Mouse (Mus musculus) layer of hippocampus, adult 9-11 months (tissue): Measurements from ENCODE around the gene AF067061.
"Not testable (repeated sequence)": the region's sequence is repeated elsewhere in the genome, so short reads cannot be mapped to it uniquely, and the experiment has no call there.

Experiments
- DNase-seq: peaks from one replicate; pipeline ENCODE4 v3.0.0; 2022

The AF067061 gene

GRCm38 (mm10) chr13:120262870-120263269, at the start of gene AF067061:
AF067061 (plus strand) TSS chr13:120263114.
- not testable (repeated sequence) for DNase-seq

GRCm38 (mm10) chr13:120215847-120216246, 47.1 kb upstream of the AF067061 start, which contains the start of gene Gm21762:
Gm21762 (minus strand) TSS chr13:120215947.
- not testable (repeated sequence) for DNase-seq

- DNase-seq, result not testable (repeated sequence)
Observed at GRCm38 (mm10) chr13:120220922-120221321, 42.0 kb upstream of the AF067061 start.

- not testable (repeated sequence) for DNase-seq
Observed at GRCm38 (mm10) chr13:120223012-120223659, 39.8 kb upstream of the AF067061 start.

- DNase-seq, result not testable (repeated sequence)
Observed at GRCm38 (mm10) chr13:120231798-120232197, 31.1 kb upstream of the AF067061 start.

GRCm38 (mm10) chr13:120232447-120233049, 30.4 kb upstream of the AF067061 start:
- DNase-seq, result not testable (repeated sequence)

- DNase-seq, result not testable (repeated sequence)
Observed at GRCm38 (mm10) chr13:120238811-120239210, 24.1 kb upstream of the AF067061 start, which contains the start of gene Gm21731. Gm21731 (plus strand) TSS chr13:120239111.

GRCm38 (mm10) chr13:120251208-120251924, 11.5 kb upstream of the AF067061 start:
- DNase-seq, result not testable (repeated sequence)

- not testable (repeated sequence) for DNase-seq
Observed at GRCm38 (mm10) chr13:120258817-120259658, 3.9 kb upstream of the AF067061 start.

GRCm38 (mm10) chr13:120259718-120260117, 3.2 kb upstream of the AF067061 start:
- DNase-seq, result peak; percentile 6

GRCm38 (mm10) chr13:120277837-120278236, 14.9 kb downstream of the AF067061 start:
- DNase-seq, result not testable (repeated sequence)

- no peak for DNase-seq
Observed at GRCm38 (mm10) chr13:120278784-120279183, 15.9 kb downstream of the AF067061 start.

- DNase-seq, result peak; percentile 5
Observed at GRCm38 (mm10) chr13:120299324-120299894, 36.5 kb downstream of the AF067061 start.

- DNase-seq, result peak; percentile 6
Observed at GRCm38 (mm10) chr13:120299991-120300442, 37.1 kb downstream of the AF067061 start, which contains the start of gene BC147527. BC147527 (plus strand) TSS chr13:120300392.

- no peak for DNase-seq
Observed at GRCm38 (mm10) chr13:120300853-120301252, 37.9 kb downstream of the AF067061 start.

GRCm38 (mm10) chr13:120310749-120311148, 47.8 kb downstream of the AF067061 start:
- no peak for DNase-seq

GRCm38 (mm10) chr13:120313584-120313983, 50.7 kb downstream of the AF067061 start:
- DNase-seq, result no peak
